Mouse (Mus musculus) ES-E14 (cell line): ENCODE results near the gene Dscam. TPM values are rescaled to one million over a fixed set of nuclear protein-coding genes. Genes with fewer than 3 reads are reported as not detected.

ENCODE experiments used
- DNase-seq: peaks from one replicate; pipeline ENCODE4 v3.0.0-alpha.2; 2013; ENCODE audit warnings: low read depth, low spot score
- H3K27ac ChIP-seq: 2 replicates; pipeline ENCODE4 v1.5.1; 2012; ENCODE audit warnings: low read depth, mild to moderate bottlenecking, low read length, moderate library complexity, mixed read lengths; ENCODE audit not compliant: poor library complexity, insufficient read depth, severe bottlenecking
- H3K36me3 ChIP-seq: 2 replicates; pipeline ENCODE4 v1.6.1; 2012; ENCODE audit warnings: mild to moderate bottlenecking, low read length, moderate library complexity, mixed read lengths; ENCODE audit not compliant: control insufficient read depth, poor library complexity, insufficient read depth, severe bottlenecking
- H3K4me1 ChIP-seq, 2 experiments: fragments of 150-350 bp in 1 of 2; sonication (generic) in 1 of 2; 2 replicates each; pipeline ENCODE4 v1.6.1; 2012; ENCODE audit warnings: low read length in 2 of 2, mild to moderate bottlenecking in 1 of 2, mixed read lengths in 1 of 2; ENCODE audit not compliant: control insufficient read depth in 2 of 2, insufficient read depth in 2 of 2, poor library complexity in 1 of 2
- H3K4me3 ChIP-seq, 2 experiments: fragments of 150-350 bp in 1 of 2; sonication (generic) in 1 of 2; 2 replicates each; pipeline ENCODE4 v1.5.1; 2012; ENCODE audit warnings: low read length in 2 of 2, low read depth in 1 of 2, mild to moderate bottlenecking in 1 of 2, mixed read lengths in 1 of 2; ENCODE audit not compliant: insufficient read depth in 1 of 2, poor library complexity in 1 of 2, severe bottlenecking in 1 of 2
- H3K9ac ChIP-seq: 2 replicates; pipeline ENCODE4 v1.6.1; 2012; ENCODE audit warnings: low read depth, mild to moderate bottlenecking, low read length, mixed read lengths; ENCODE audit not compliant: poor library complexity, insufficient read depth, severe bottlenecking
- H3K9me3 ChIP-seq: fragments of 150-350 bp; sonication (generic); 2 replicates; pipeline ENCODE4 v1.6.1; 2012; ENCODE audit warnings: low read depth, mild to moderate bottlenecking, low read length; ENCODE audit not compliant: control insufficient read depth, insufficient read depth
- CHD2 ChIP-seq: IDR thresholded peaks from 2 replicates; pipeline ENCODE4 v1.6.1; 2014; ENCODE audit warnings: mild to moderate bottlenecking, low read depth, low read length, inconsistent platforms
- HCFC1 ChIP-seq: IDR thresholded peaks from 2 replicates; pipeline ENCODE4 v1.6.1; 2012; ENCODE audit warnings: low read length, inconsistent platforms, borderline replicate concordance; ENCODE audit not compliant: insufficient read depth
- MAFK ChIP-seq: IDR thresholded peaks from 2 replicates; pipeline ENCODE4 v1.6.1; 2014; ENCODE audit warnings: mild to moderate bottlenecking, low read depth, low read length, inconsistent platforms; ENCODE audit not compliant: insufficient read depth
- ZC3H11A ChIP-seq: IDR thresholded peaks from 2 replicates; pipeline ENCODE4 v1.6.1; 2012; ENCODE audit warnings: low read depth, mild to moderate bottlenecking, inconsistent platforms, low read length, borderline replicate concordance
- ZNF384 ChIP-seq: IDR thresholded peaks from 2 replicates; pipeline ENCODE4 v1.6.1; 2012; ENCODE audit warnings: low read depth, low read length, inconsistent platforms
- in situ Hi-C, 2 experiments: fragments of 600-800 bp; cut with MboI; formaldehyde crosslinking; loops; one replicate each; pipeline ENCODE4 v1.15.1; 2025; ENCODE audit warnings: low sequenced_read_pairs in 2 of 2, inconsistent platforms in 1 of 2; ENCODE audit not compliant: unreplicated experiment in 2 of 2
- total RNA-seq: library from RNA; depleted of rRNA; stranded (reverse); fragments of 300-350 nt; gene quantifications from 2 replicates; pipeline ENCODE4 v1.2.3, GENCODE M21; 2012

The Dscam gene
- total RNA-seq, 1 experiment, result 0.04 TPM

GRCm38 (mm10) chr16:96599401-96600060, 571.0 kb downstream of the Dscam start:
- H3K4me1 ChIP-seq, result no peaks in the 10 kb centered on the region
- H3K9me3 ChIP-seq, result no peaks in the 10 kb centered on the region
- H3K4me3 ChIP-seq, result no peak overlapping the region
- no peak overlapping the region for H3K27ac ChIP-seq
- DNase-seq, result no peak
- no peak overlapping the region for H3K9ac ChIP-seq
- H3K36me3 ChIP-seq, result no peaks in the 10 kb centered on the region
- TF ChIP-seq MAFK, result no peak
- no peak for TF ChIP-seq HCFC1
- TF ChIP-seq CHD2, result no peak
- TF ChIP-seq ZNF384, result no peak
- TF ChIP-seq ZC3H11A, result no peak
- in situ Hi-C loops, result no loop called here

GRCm38 (mm10) chr16:96575841-96576240, 594.7 kb downstream of the Dscam start:
- TF ChIP-seq CHD2, result no peak
- TF ChIP-seq ZNF384, result no peak
- no peak for TF ChIP-seq MAFK
- no peak for TF ChIP-seq ZC3H11A
- H3K36me3 ChIP-seq, result no peaks in the 10 kb centered on the region
- H3K4me1 ChIP-seq, result no peaks in the 10 kb centered on the region
- DNase-seq, result no peak
- H3K9ac ChIP-seq, result no peak overlapping the region
- H3K27ac ChIP-seq, result no peak overlapping the region
- in situ Hi-C loops, result no loop called here
- H3K4me3 ChIP-seq, result no peak overlapping the region
- no peaks in the 10 kb centered on the region for H3K9me3 ChIP-seq

- Histone ChIP-seq H3K4me1 (no peaks in the 10 kb centered on the region), H3K4me3 (no peak overlapping the region), H3K27ac (no peak overlapping the region), H3K9ac (no peak overlapping the region), H3K36me3 (no peaks in the 10 kb centered on the region), H3K9me3 (no peaks in the 10 kb centered on the region)
- no peak for TF ChIP-seq ZNF384
- no peak for TF ChIP-seq HCFC1
- TF ChIP-seq CHD2, result no peak
- no peak for TF ChIP-seq ZC3H11A
- TF ChIP-seq MAFK, result no peak
- in situ Hi-C loops, result no loop called here
- no peak for DNase-seq
Observed at GRCm38 (mm10) chr16:96567428-96567827, 603.1 kb downstream of the Dscam start.

GRCm38 (mm10) chr16:96563350-96564257, 606.9 kb downstream of the Dscam start:
- no peaks in the 10 kb centered on the region for H3K4me1 ChIP-seq
- in situ Hi-C loops, result no loop called here
- H3K9ac ChIP-seq, result no peak overlapping the region
- TF ChIP-seq ZNF384, result no peak
- no peak for TF ChIP-seq MAFK
- TF ChIP-seq CHD2, result no peak
- no peak for TF ChIP-seq HCFC1
- no peak for TF ChIP-seq ZC3H11A
- H3K9me3 ChIP-seq, result no peaks in the 10 kb centered on the region
- no peaks in the 10 kb centered on the region for H3K36me3 ChIP-seq
- no peak overlapping the region for H3K4me3 ChIP-seq
- H3K27ac ChIP-seq, result no peak overlapping the region
- no peak for DNase-seq
